Mouse (Mus musculus): Measurements from ENCODE around the gene Zcchc24. TPM values are rescaled to one million over a fixed set of nuclear protein-coding genes. Genes with fewer than 3 reads are reported as not detected.

Zcchc24 gene
- polyA plus RNA-seq, 1 experiment = 34.8 TPM

GRCm38 (mm10) chr14:25795561-25796174 lies 26.8 kb upstream of the Zcchc24 start:
- no peak for TF ChIP-seq POLR2A (IDR thresholded peaks at IDR 0.05; ENCODE audit: borderline replicate concordance, low read depth, low read length)
- TF ChIP-seq CTCF (IDR thresholded peaks at IDR 0.05; ENCODE audit: low read depth, low read length) = no peak
- H3K27ac ChIP-seq (ENCODE audit: insufficient read depth, low read depth, low read length) = no peak overlapping the region
- H3K4me3 ChIP-seq (ENCODE audit: insufficient read depth, low read length) = no peak overlapping the region
- H3K4me1 ChIP-seq (ENCODE audit: control insufficient read depth, insufficient read depth, low read length) = peaks cover 11% of the 10 kb centered on the region

DNA sequence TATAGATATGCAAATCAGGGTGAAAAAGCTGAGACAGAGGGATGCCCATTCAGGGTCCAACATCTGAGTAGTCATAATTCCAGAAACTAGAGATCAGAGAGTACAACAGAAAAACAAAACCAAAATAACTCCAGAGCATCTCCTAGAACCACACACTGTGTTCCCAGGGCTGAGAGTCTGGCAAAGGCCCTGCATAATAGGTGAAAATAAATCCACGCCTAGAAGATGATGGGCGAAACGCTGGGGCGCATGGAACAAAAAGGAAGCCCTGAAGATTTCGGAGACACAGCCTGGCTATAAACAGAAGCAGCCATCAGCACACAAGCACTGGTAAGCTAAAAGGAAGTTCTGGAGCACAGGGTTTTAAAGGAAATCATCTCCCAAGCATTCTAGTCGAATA lies 26.2 kb upstream of the Zcchc24 start:
- TF ChIP-seq POLR2A (IDR thresholded peaks at IDR 0.05; ENCODE audit: borderline replicate concordance, low read depth, low read length) (no peak), CTCF (IDR thresholded peaks at IDR 0.05; ENCODE audit: low read depth, low read length) (no peak)
- no peak overlapping the region for H3K27ac ChIP-seq (ENCODE audit: insufficient read depth, low read depth, low read length)
- H3K4me3 ChIP-seq (ENCODE audit: insufficient read depth, low read length) = no peak overlapping the region
- peaks cover 16% of the 10 kb centered on the region for H3K4me1 ChIP-seq (ENCODE audit: control insufficient read depth, insufficient read depth, low read length)

- peaks cover 23% of the 10 kb centered on the region for H3K4me1 ChIP-seq (ENCODE audit: control insufficient read depth, insufficient read depth, low read length)
- H3K4me3 ChIP-seq (ENCODE audit: insufficient read depth, low read length) = no peak overlapping the region
- TF ChIP-seq POLR2A (IDR thresholded peaks at IDR 0.05; ENCODE audit: borderline replicate concordance, low read depth, low read length) = no peak
- TF ChIP-seq CTCF (IDR thresholded peaks at IDR 0.05; ENCODE audit: low read depth, low read length) = no peak
- no peak overlapping the region for H3K27ac ChIP-seq (ENCODE audit: insufficient read depth, low read depth, low read length)
These were observed 25.5 kb upstream of the Zcchc24 start for GRCm38 (mm10) chr14:25794331-25794730.

DNA sequence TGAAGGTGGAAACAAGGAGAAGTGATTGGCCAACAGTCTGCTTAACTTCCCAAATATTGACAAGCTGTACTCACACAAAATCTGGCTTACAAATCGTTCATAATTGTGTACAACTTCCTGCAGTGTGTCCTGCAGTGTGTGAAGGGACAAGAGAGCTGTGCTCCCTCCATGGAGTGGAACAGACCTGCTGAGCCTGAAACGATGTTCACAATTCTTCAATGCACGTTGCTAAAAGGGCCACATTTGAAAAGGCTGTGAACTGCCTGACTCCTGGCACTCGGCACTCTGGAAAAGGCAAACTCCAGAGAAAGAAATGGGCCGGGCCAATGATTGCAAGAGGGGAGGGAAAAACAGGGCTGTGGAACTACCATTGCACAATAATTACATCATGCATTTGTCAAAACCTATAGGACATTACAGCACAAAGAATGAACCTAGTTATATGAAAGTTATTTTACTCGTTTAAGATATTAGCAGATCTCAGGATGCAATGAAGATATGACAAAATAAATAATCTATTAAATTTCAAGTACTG lies 22.0 kb upstream of the Zcchc24 start:
- Histone ChIP-seq H3K4me1 (ENCODE audit: control insufficient read depth, insufficient read depth, low read length) (peaks cover 35% of the 10 kb centered on the region), H3K4me3 (ENCODE audit: insufficient read depth, low read length) (peak overlapping the region; percentile 16; the same call in 1 of the 2 replicates), H3K27ac (ENCODE audit: insufficient read depth, low read depth, low read length) (peak overlapping the region; percentile 74)
- no peak for TF ChIP-seq POLR2A (IDR thresholded peaks at IDR 0.05; ENCODE audit: borderline replicate concordance, low read depth, low read length)
- no peak for TF ChIP-seq CTCF (IDR thresholded peaks at IDR 0.05; ENCODE audit: low read depth, low read length)

- Histone ChIP-seq H3K4me3 (ENCODE audit: insufficient read depth, low read length) (no peak overlapping the region), H3K4me1 (ENCODE audit: control insufficient read depth, insufficient read depth, low read length) (peaks cover 41% of the 10 kb centered on the region), H3K27ac (ENCODE audit: insufficient read depth, low read depth, low read length) (peak overlapping the region; percentile 57)
- TF ChIP-seq POLR2A (IDR thresholded peaks at IDR 0.05; ENCODE audit: borderline replicate concordance, low read depth, low read length) (no peak), CTCF (IDR thresholded peaks at IDR 0.05; ENCODE audit: low read depth, low read length) (no peak)
These were observed 21.1 kb upstream of the Zcchc24 start for GRCm38 (mm10) chr14:25789946-25790345.

GRCm38 (mm10) chr14:25789207-25789606 lies 20.4 kb upstream of the Zcchc24 start:
- peaks cover 45% of the 10 kb centered on the region for H3K4me1 ChIP-seq (ENCODE audit: control insufficient read depth, insufficient read depth, low read length)
- peak overlapping the region; percentile 57 for H3K27ac ChIP-seq (ENCODE audit: insufficient read depth, low read depth, low read length)
- TF ChIP-seq CTCF (IDR thresholded peaks at IDR 0.05; ENCODE audit: low read depth, low read length) (no peak), POLR2A (IDR thresholded peaks at IDR 0.05; ENCODE audit: borderline replicate concordance, low read depth, low read length) (no peak)
- H3K4me3 ChIP-seq (ENCODE audit: insufficient read depth, low read length) = no peak overlapping the region

DNA sequence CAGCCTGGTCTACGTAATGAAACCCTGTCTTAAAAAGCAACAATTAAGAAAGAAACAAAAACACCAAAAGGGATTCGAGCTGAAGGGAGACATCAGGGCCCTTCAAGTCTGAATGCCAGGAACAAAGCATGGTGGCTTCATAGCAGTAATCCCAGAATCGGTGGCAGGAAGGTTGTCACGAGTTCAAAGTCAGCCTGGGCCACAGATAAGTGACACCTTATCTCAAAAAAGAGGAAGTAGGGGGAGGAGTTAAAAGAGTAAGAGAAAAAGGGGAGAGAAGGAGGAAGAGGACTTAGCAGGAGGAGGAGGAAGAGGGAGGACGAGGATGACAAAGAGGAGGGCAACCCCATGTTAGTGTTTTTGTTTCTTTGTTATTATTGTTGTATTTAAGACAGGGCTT lies 19.4 kb upstream of the Zcchc24 start:
- no peak for TF ChIP-seq CTCF (IDR thresholded peaks at IDR 0.05; ENCODE audit: low read depth, low read length)
- TF ChIP-seq POLR2A (IDR thresholded peaks at IDR 0.05; ENCODE audit: borderline replicate concordance, low read depth, low read length) = no peak
- Histone ChIP-seq H3K4me3 (ENCODE audit: insufficient read depth, low read length) (no peak overlapping the region), H3K4me1 (ENCODE audit: control insufficient read depth, insufficient read depth, low read length) (peaks cover 45% of the 10 kb centered on the region), H3K27ac (ENCODE audit: insufficient read depth, low read depth, low read length) (no peak overlapping the region)

- no peak overlapping the region for H3K4me3 ChIP-seq (ENCODE audit: insufficient read depth, low read length)
- H3K4me1 ChIP-seq (ENCODE audit: control insufficient read depth, insufficient read depth, low read length) = peaks cover 45% of the 10 kb centered on the region
- TF ChIP-seq POLR2A (IDR thresholded peaks at IDR 0.05; ENCODE audit: borderline replicate concordance, low read depth, low read length) = no peak
- no peak for TF ChIP-seq CTCF (IDR thresholded peaks at IDR 0.05; ENCODE audit: low read depth, low read length)
- H3K27ac ChIP-seq (ENCODE audit: insufficient read depth, low read depth, low read length) = no peak overlapping the region
These were observed 18.6 kb upstream of the Zcchc24 start for GRCm38 (mm10) chr14:25787387-25787910.

- no peak overlapping the region for H3K4me3 ChIP-seq (ENCODE audit: insufficient read depth, low read length)
- peaks cover 45% of the 10 kb centered on the region for H3K4me1 ChIP-seq (ENCODE audit: control insufficient read depth, insufficient read depth, low read length)
- no peak overlapping the region for H3K27ac ChIP-seq (ENCODE audit: insufficient read depth, low read depth, low read length)
- no peak for TF ChIP-seq CTCF (IDR thresholded peaks at IDR 0.05; ENCODE audit: low read depth, low read length)
- TF ChIP-seq POLR2A (IDR thresholded peaks at IDR 0.05; ENCODE audit: borderline replicate concordance, low read depth, low read length) = no peak
These were observed 18.1 kb upstream of the Zcchc24 start for GRCm38 (mm10) chr14:25786959-25787358.

DNA sequence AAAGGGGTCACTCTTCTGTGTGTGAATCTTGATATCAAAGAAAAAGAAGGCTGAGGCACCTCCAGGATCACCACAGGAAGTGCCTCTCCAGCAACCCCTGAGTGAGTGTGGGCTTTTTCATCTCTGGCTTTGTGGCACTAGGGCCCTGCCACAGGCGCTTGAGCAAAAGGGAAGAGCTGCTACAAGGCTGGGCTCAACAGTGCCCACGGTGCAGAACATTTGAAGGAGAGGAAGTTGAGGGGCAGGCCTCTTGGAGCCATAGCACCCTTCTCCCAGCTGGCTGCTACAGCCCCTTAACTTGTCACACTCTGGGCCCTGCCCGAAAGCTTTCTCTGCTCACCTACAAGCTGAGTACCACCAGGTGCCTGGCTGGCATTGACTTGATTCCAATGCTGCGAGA lies 16.4 kb upstream of the Zcchc24 start:
- TF ChIP-seq POLR2A (IDR thresholded peaks at IDR 0.05; ENCODE audit: borderline replicate concordance, low read depth, low read length) (no peak), CTCF (IDR thresholded peaks at IDR 0.05; ENCODE audit: low read depth, low read length) (no peak)

More for the DNA sequence above, 16.4 kb upstream of the Zcchc24 start:
- Histone ChIP-seq H3K4me3 (ENCODE audit: insufficient read depth, low read length) (no peak overlapping the region), H3K4me1 (ENCODE audit: control insufficient read depth, insufficient read depth, low read length) (peaks cover 37% of the 10 kb centered on the region), H3K27ac (ENCODE audit: insufficient read depth, low read depth, low read length) (peak overlapping the region; percentile 13; the same call in 1 of the 2 replicates)

Measured in bone marrow macrophage, adult 2 months (primary cell).